Mouse (Mus musculus) B cell, adult 2 months (primary cell): ENCODE data around the gene 1700049E17Rik1.
"Not testable (repeated sequence)": the region's sequence is repeated elsewhere in the genome, so short reads cannot be mapped to it uniquely, and the experiment has no call there.

Source experiments
- DNase-seq, 2 experiments: peaks; one replicate each; pipeline ENCODE4 v3.0.0; 2022

The 1700049E17Rik1 gene

GRCm38 (mm10) chr14:41924649-41925048, at the start of gene 1700049E17Rik1:
Gene 1700049E17Rik1, plus strand, starts transcription at chr14:41924949.
- not testable (repeated sequence) for DNase-seq

DNA sequence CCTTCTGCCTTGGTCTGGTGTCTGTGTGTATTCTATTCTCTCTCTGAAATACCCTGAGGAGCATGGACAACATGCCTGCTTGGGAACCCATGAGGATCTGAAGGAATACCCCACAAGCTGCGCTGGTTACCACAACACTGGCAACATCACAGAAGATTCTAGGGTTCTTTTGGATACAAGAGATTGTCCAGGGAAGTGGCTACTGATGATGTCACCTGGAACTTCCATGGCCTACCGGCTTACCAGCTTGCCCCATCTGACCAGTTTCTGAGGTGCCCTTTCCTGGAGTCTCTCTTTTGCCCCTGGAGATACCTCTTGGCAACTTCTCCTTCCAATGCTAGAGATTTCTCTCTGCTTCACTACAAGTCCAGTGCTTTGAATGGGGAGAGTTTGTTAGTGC, 17.6 kb upstream of the 1700049E17Rik1 start, which contains the start of gene Gm7980:
TSS of gene Gm7980 (minus strand) at position 101 of the 400 bp plus-strand sequence.
- not testable (repeated sequence) for DNase-seq

- DNase-seq, result not testable (repeated sequence)
Observed at GRCm38 (mm10) chr14:41943695-41944094, 18.9 kb downstream of the 1700049E17Rik1 start, which contains the start of gene 1700024B05Rik. Gene 1700024B05Rik, plus strand, starts transcription at chr14:41943995.

GRCm38 (mm10) chr14:41964095-41964494, 39.3 kb downstream of the 1700049E17Rik1 start:
- DNase-seq, result not testable (repeated sequence)

GRCm38 (mm10) chr14:41967827-41968226, 43.1 kb downstream of the 1700049E17Rik1 start, which contains the start of gene Gm6401:
Gene Gm6401, minus strand, starts transcription at chr14:41967927.
- DNase-seq, result not testable (repeated sequence)

GRCm38 (mm10) chr14:41968596-41968995, 43.8 kb downstream of the 1700049E17Rik1 start:
- not testable (repeated sequence) for DNase-seq
